ENCODE assay signal across 13 mouse cellular contexts in the genomic region with DNA sequence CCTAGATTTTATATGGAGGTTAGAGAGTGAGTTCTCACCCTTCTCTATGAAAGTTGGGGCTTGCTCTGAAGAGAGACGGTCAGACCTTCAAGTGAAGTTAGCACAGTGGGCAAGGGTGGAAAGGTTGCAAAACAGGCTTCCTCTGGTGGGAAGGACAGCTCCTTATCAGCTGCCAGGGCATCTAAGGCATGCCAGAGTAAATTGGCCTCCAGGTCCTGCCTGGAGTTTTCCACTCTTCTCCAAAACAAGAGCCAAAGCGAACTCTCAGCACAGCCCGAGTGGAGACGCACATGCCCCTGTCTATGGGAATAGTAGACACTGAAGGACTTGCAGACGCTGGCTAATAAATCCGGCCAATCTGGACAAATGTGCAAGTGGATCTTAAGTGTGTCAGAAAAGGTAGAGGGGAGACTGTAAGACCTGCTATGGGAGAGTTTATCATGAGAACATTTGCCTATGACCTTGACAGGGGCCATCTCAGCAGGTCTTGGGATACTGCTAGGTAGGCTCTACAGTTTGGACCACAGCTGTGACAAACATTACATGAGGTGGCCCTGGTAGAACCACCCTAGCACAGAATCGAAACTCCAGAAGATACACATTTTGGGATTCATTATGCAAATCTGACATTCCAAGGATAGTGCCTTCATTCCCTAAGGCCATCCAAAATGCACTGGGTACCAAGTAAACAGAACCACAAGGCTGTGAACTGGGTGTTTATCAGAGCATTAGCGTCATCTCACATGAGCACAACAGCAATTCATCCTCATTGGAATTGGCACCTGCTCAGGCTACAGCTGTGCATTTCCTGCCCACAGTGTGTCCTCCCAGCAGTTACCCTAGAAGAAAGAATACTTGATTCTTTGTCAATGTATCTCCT. TPM values are rescaled to one million over a fixed set of nuclear protein-coding genes. Genes with fewer than 3 reads are reported as not detected.
DNase-seq lines count a peak whose midpoint lies in the region; ATAC-seq lines count a peak whose summit lies in the region.
"Had no signal": no experiment of that assay in that cellular context is flagged by ENCODE, and none has a peak within 500 bp of the region (broad histone marks: within the 10 kb centered on the region; RNA-seq: fewer than 3 reads in every experiment).

No protein-coding gene starts in this region.

- H3K4me2 ChIP-seq in hindbrain, embryonic 13.5 days = no peak overlapping the region
- H3K4me2 ChIP-seq in hindbrain, embryonic 12.5 days (replicated peaks) = no peak overlapping the region
- no peak overlapping the region for H3K4me2 ChIP-seq in midbrain, embryonic 12.5 days (replicated peaks)
- H3K4me2 ChIP-seq in midbrain, embryonic 14.5 days (ENCODE audit: low read length) = no peak overlapping the region
- no peak overlapping the region for H3K4me2 ChIP-seq in hindbrain, embryonic 14.5 days (replicated peaks)
- no peak overlapping the region for H3K4me2 ChIP-seq in neural tube, embryonic 14.5 days (ENCODE audit: low read depth, low read length)
- H3K4me2 ChIP-seq: hindbrain, embryonic 15.5 days had no signal

- 90% methylated on average over 8 of the region's 8 CpGs for WGBS in hindbrain, embryonic 13.5 days
- 91% methylated on average over 8 of the region's 8 CpGs for WGBS in hindbrain, embryonic 12.5 days
- 87% methylated on average over 8 of the region's 8 CpGs for WGBS in midbrain, embryonic 12.5 days
- WGBS in midbrain, embryonic 14.5 days = 93% methylated on average over 8 of the region's 8 CpGs
- WGBS in hindbrain, embryonic 14.5 days = 90% methylated on average over 8 of the region's 8 CpGs
- 87% methylated on average over 8 of the region's 8 CpGs for WGBS in neural tube, embryonic 14.5 days

- no peak overlapping the region for H3K27ac ChIP-seq in hindbrain, embryonic 13.5 days
- no peak overlapping the region; the same call in 1 of the 2 replicates for H3K27ac ChIP-seq in hindbrain, embryonic 12.5 days
- no peak overlapping the region for H3K27ac ChIP-seq in midbrain, embryonic 12.5 days (replicated peaks)
- no peak overlapping the region for H3K27ac ChIP-seq in midbrain, embryonic 14.5 days (replicated peaks; ENCODE audit: low read depth, low read length)
- no peak overlapping the region for H3K27ac ChIP-seq in hindbrain, embryonic 14.5 days
- no peak overlapping the region for H3K27ac ChIP-seq in neural tube, embryonic 14.5 days (ENCODE audit: low read depth, low read length)
- H3K27ac ChIP-seq: hindbrain, embryonic 15.5 days had no signal

- no peak overlapping the region for H3K9ac ChIP-seq in hindbrain, embryonic 13.5 days
- no peak overlapping the region for H3K9ac ChIP-seq in hindbrain, embryonic 12.5 days
- no peak overlapping the region for H3K9ac ChIP-seq in midbrain, embryonic 12.5 days (replicated peaks)
- no peak overlapping the region for H3K9ac ChIP-seq in midbrain, embryonic 14.5 days (replicated peaks; ENCODE audit: low read length)
- no peak overlapping the region for H3K9ac ChIP-seq in hindbrain, embryonic 14.5 days
- H3K9ac ChIP-seq in neural tube, embryonic 14.5 days (replicated peaks; ENCODE audit: low read depth, low read length) = no peak overlapping the region
- H3K9ac ChIP-seq: hindbrain, embryonic 15.5 days had no signal

- no peak for DNase-seq in midbrain, embryonic 14.5 days
- DNase-seq in hindbrain, embryonic 14.5 days (ENCODE audit: low spot score) = no peak
- no peak for DNase-seq in cerebellum, adult 8-10 months
- DNase-seq in spleen, postnatal 36 days (ENCODE audit: low spot score in 2 of 2) = no peak
- DNase-seq: cerebellum, postnatal 25 days; spleen, adult 18-20 months; thymus, postnatal 4 days had no signal

- H3K9me3 ChIP-seq in hindbrain, embryonic 13.5 days = no peaks in the 10 kb centered on the region
- H3K9me3 ChIP-seq in hindbrain, embryonic 12.5 days (replicated peaks) = no peaks in the 10 kb centered on the region
- H3K9me3 ChIP-seq in midbrain, embryonic 12.5 days = no peaks in the 10 kb centered on the region
- H3K9me3 ChIP-seq in midbrain, embryonic 14.5 days (ENCODE audit: control insufficient read depth, low read length) = no peaks in the 10 kb centered on the region
- no peaks in the 10 kb centered on the region for H3K9me3 ChIP-seq in hindbrain, embryonic 14.5 days (ENCODE audit: control insufficient read depth, low read length)
- no peaks in the 10 kb centered on the region for H3K9me3 ChIP-seq in neural tube, embryonic 14.5 days (ENCODE audit: control insufficient read depth, low read length)
- H3K9me3 ChIP-seq: hindbrain, embryonic 15.5 days had no signal

- peak; percentile 44; the same call in 1 of the 2 replicates for ATAC-seq in hindbrain, embryonic 13.5 days (ENCODE audit: low FRiP score)
- no peak; the same call in 1 of the 2 replicates for ATAC-seq in hindbrain, embryonic 12.5 days (ENCODE audit: low FRiP score)
- ATAC-seq in midbrain, embryonic 12.5 days (ENCODE audit: low FRiP score, low read depth) = peak; percentile 40; the same call in 1 of the 2 replicates
- no peak for ATAC-seq in midbrain, embryonic 14.5 days (ENCODE audit: low FRiP score, low TSS enrichment)
- ATAC-seq in hindbrain, embryonic 14.5 days (ENCODE audit: low FRiP score) = peak; percentile 41; the same call in 1 of the 2 replicates
- peak; percentile 34; the same call in 1 of the 2 replicates for ATAC-seq in neural tube, embryonic 14.5 days (ENCODE audit: low read depth)
- ATAC-seq: activated CD4-positive, CD25-positive, alpha-beta regulatory T cell, adult 4 months had no signal

- H3K27me3 ChIP-seq in hindbrain, embryonic 13.5 days = no peaks in the 10 kb centered on the region
- H3K27me3 ChIP-seq in hindbrain, embryonic 12.5 days = no peaks in the 10 kb centered on the region
- H3K27me3 ChIP-seq in midbrain, embryonic 12.5 days = no peaks in the 10 kb centered on the region
- no peaks in the 10 kb centered on the region for H3K27me3 ChIP-seq in midbrain, embryonic 14.5 days (ENCODE audit: control insufficient read depth, insufficient read depth, low read length)
- no peaks in the 10 kb centered on the region for H3K27me3 ChIP-seq in hindbrain, embryonic 14.5 days (ENCODE audit: control insufficient read depth, insufficient read depth, low read length)
- H3K27me3 ChIP-seq in neural tube, embryonic 14.5 days (ENCODE audit: control insufficient read depth, insufficient read depth, low read length) = no peaks in the 10 kb centered on the region
- H3K27me3 ChIP-seq: hindbrain, embryonic 15.5 days had no signal

- peaks cover 73% of the 10 kb centered on the region for H3K36me3 ChIP-seq in hindbrain, embryonic 13.5 days
- peaks cover 53% of the 10 kb centered on the region for H3K36me3 ChIP-seq in hindbrain, embryonic 12.5 days
- H3K36me3 ChIP-seq in midbrain, embryonic 12.5 days = peaks cover 46% of the 10 kb centered on the region
- peaks cover 77% of the 10 kb centered on the region for H3K36me3 ChIP-seq in midbrain, embryonic 14.5 days (ENCODE audit: control insufficient read depth, insufficient read depth, low read length)
- peaks cover 87% of the 10 kb centered on the region for H3K36me3 ChIP-seq in hindbrain, embryonic 14.5 days (replicated peaks; ENCODE audit: control insufficient read depth, insufficient read depth)
- H3K36me3 ChIP-seq in neural tube, embryonic 14.5 days (ENCODE audit: control insufficient read depth, insufficient read depth, low read length) = peaks cover 40% of the 10 kb centered on the region

- H3K4me1 ChIP-seq in hindbrain, embryonic 13.5 days (replicated peaks) = no peaks in the 10 kb centered on the region
- no peaks in the 10 kb centered on the region for H3K4me1 ChIP-seq in hindbrain, embryonic 12.5 days
- no peaks in the 10 kb centered on the region for H3K4me1 ChIP-seq in midbrain, embryonic 12.5 days
- no peaks in the 10 kb centered on the region for H3K4me1 ChIP-seq in midbrain, embryonic 14.5 days (ENCODE audit: control insufficient read depth, insufficient read depth, low read length)
- H3K4me1 ChIP-seq in hindbrain, embryonic 14.5 days (replicated peaks; ENCODE audit: control insufficient read depth, insufficient read depth, low read length) = no peaks in the 10 kb centered on the region
- no peaks in the 10 kb centered on the region for H3K4me1 ChIP-seq in neural tube, embryonic 14.5 days (ENCODE audit: control insufficient read depth, insufficient read depth, low read length)
- H3K4me1 ChIP-seq: hindbrain, embryonic 15.5 days had no signal

- no peak overlapping the region for H3K4me3 ChIP-seq in hindbrain, embryonic 13.5 days
- H3K4me3 ChIP-seq in hindbrain, embryonic 12.5 days = no peak overlapping the region
- no peak overlapping the region for H3K4me3 ChIP-seq in midbrain, embryonic 12.5 days
- no peak overlapping the region for H3K4me3 ChIP-seq in midbrain, embryonic 14.5 days (replicated peaks; ENCODE audit: low read depth, low read length)
- no peak overlapping the region for H3K4me3 ChIP-seq in hindbrain, embryonic 14.5 days (replicated peaks; ENCODE audit: low read length)
- H3K4me3 ChIP-seq in neural tube, embryonic 14.5 days (ENCODE audit: low read depth, low read length) = no peak overlapping the region
- H3K4me3 ChIP-seq: hindbrain, embryonic 15.5 days had no signal

RNA-seq across cellular contexts. Expression of a gene that starts 19.4 kb away (rescaled TPM):
- 423 and 434 TPM in 2 replicates for polyA plus RNA-seq in hindbrain, embryonic 13.5 days (2015; fragmentation: Nextera tagmentation; extraction: Ambion mirVana)
- 415 and 465 TPM in 2 replicates for polyA plus RNA-seq in hindbrain, embryonic 12.5 days (2016; fragmentation: Nextera tagmentation; extraction: Ambion mirVana)
- polyA plus RNA-seq in midbrain, embryonic 12.5 days (2016; fragmentation: Nextera tagmentation; extraction: Ambion mirVana) = 494 and 501 TPM in 2 replicates
- polyA plus RNA-seq in midbrain, embryonic 14.5 days (2014; fragmentation: Nextera tagmentation; extraction: Ambion mirVana) = 432 and 511 TPM in 2 replicates
- 533 and 643 TPM in 2 replicates for polyA plus RNA-seq in hindbrain, embryonic 14.5 days (2014; fragmentation: Nextera tagmentation; extraction: Ambion mirVana)
- polyA plus RNA-seq in neural tube, embryonic 14.5 days (2014; fragmentation: Nextera tagmentation; extraction: Ambion mirVana) = 506 and 536 TPM in 2 replicates

RNA-seq across cellular contexts. Expression of a gene that starts 46.1 kb away (rescaled TPM):
- polyA plus RNA-seq in hindbrain, embryonic 13.5 days (2015; fragmentation: Nextera tagmentation; extraction: Ambion mirVana) = 3.0 and 3.7 TPM in 2 replicates
- 2.6 and 2.8 TPM in 2 replicates for polyA plus RNA-seq in hindbrain, embryonic 12.5 days (2016; fragmentation: Nextera tagmentation; extraction: Ambion mirVana)
- 1.7 and 2.6 TPM in 2 replicates for polyA plus RNA-seq in midbrain, embryonic 12.5 days (2016; fragmentation: Nextera tagmentation; extraction: Ambion mirVana)
- 3.8 and 4.4 TPM in 2 replicates for polyA plus RNA-seq in midbrain, embryonic 14.5 days (2014; fragmentation: Nextera tagmentation; extraction: Ambion mirVana)
- 5.4 and 6.4 TPM in 2 replicates for polyA plus RNA-seq in hindbrain, embryonic 14.5 days (2014; fragmentation: Nextera tagmentation; extraction: Ambion mirVana)
- 5.3 and 5.9 TPM in 2 replicates for polyA plus RNA-seq in neural tube, embryonic 14.5 days (2014; fragmentation: Nextera tagmentation; extraction: Ambion mirVana)

Comparison
In these comparisons a context has a peak if more than half of its experiments do, and no peak if none do; other contexts are left out.
1. ATAC-seq: peak in hindbrain, embryonic 13.5 days (single experiment), midbrain, embryonic 12.5 days (single experiment), hindbrain, embryonic 14.5 days (single experiment) and neural tube, embryonic 14.5 days (single experiment); none in hindbrain, embryonic 12.5 days (single experiment) and midbrain, embryonic 14.5 days (single experiment).